Mouse (Mus musculus) adrenal gland, adult 18-20 months (tissue): ENCODE data around the gene Homer2. TPM values are rescaled to one million over a fixed set of nuclear protein-coding genes. Genes with fewer than 3 reads are reported as not detected.

Experiments
- DNase-seq, 2 experiments: peaks; one replicate each; pipeline ENCODE4 v3.0.0; 2021 to 2022; ENCODE audit warnings: low spot score in 2 of 2
- total RNA-seq, 2 experiments: library from RNA; stranded (reverse); gene quantifications; 1 replicate in 1 of 2; 2 replicates in 1 of 2; pipeline ENCODE4 v1.2.3; 2021

The Homer2 gene
- total RNA-seq, 2 experiments from 2014 or later: 1.7 to 4.9 TPM

GRCm38 (mm10) chr7:81706027-81706415 lies 1.3 kb downstream of the Homer2 start:
- no peak for DNase-seq

- DNase-seq: no peak
Measured at GRCm38 (mm10) chr7:81698357-81698756, 9.0 kb downstream of the Homer2 start.

GRCm38 (mm10) chr7:81697954-81698353 lies 9.4 kb downstream of the Homer2 start:
- DNase-seq: no peak

- no peak for DNase-seq
Measured at GRCm38 (mm10) chr7:81695763-81696533, 11.4 kb downstream of the Homer2 start.

- no peak for DNase-seq
Measured at GRCm38 (mm10) chr7:81691067-81691466, 16.3 kb downstream of the Homer2 start.

GRCm38 (mm10) chr7:81689116-81689681 lies 18.1 kb downstream of the Homer2 start:
- DNase-seq: peak in 1 of 2 experiments; percentile 21

- peak in 1 of 2 experiments; percentile 12 for DNase-seq
Measured at GRCm38 (mm10) chr7:81688378-81688777, 18.9 kb downstream of the Homer2 start.

GRCm38 (mm10) chr7:81687684-81688316 lies 19.5 kb downstream of the Homer2 start:
- no peak for DNase-seq

- no peak for DNase-seq
Measured at GRCm38 (mm10) chr7:81685375-81685774, 22.0 kb downstream of the Homer2 start.

- DNase-seq: no peak
Measured at GRCm38 (mm10) chr7:81683779-81684422, 23.4 kb downstream of the Homer2 start.

GRCm38 (mm10) chr7:81681386-81681785 lies 25.9 kb downstream of the Homer2 start:
- DNase-seq: no peak

GRCm38 (mm10) chr7:81673359-81674013 lies 33.8 kb downstream of the Homer2 start:
- no peak for DNase-seq

- no peak for DNase-seq
Measured at GRCm38 (mm10) chr7:81672735-81673291, 34.5 kb downstream of the Homer2 start.

GRCm38 (mm10) chr7:81667156-81667555 lies 40.2 kb downstream of the Homer2 start:
- DNase-seq: no peak

- DNase-seq: no peak
Measured at GRCm38 (mm10) chr7:81666585-81666984, 40.7 kb downstream of the Homer2 start.

GRCm38 (mm10) chr7:81663057-81663456 lies 44.3 kb downstream of the Homer2 start:
- DNase-seq: no peak

- DNase-seq: no peak
Measured at GRCm38 (mm10) chr7:81657631-81658347, 49.5 kb downstream of the Homer2 start.

GRCm38 (mm10) chr7:81657055-81657454 lies 50.3 kb downstream of the Homer2 start:
- no peak for DNase-seq

- DNase-seq: no peak
Measured at GRCm38 (mm10) chr7:81656635-81657034, 50.7 kb downstream of the Homer2 start.
